Mouse (Mus musculus) left cerebral cortex, adult 9 months (tissue): Measurements from ENCODE around the gene Ift74.
"Not testable (repeated sequence)": the region's sequence is repeated elsewhere in the genome, so short reads cannot be mapped to it uniquely, and the experiment has no call there.

Experiments used
- DNase-seq, 2 experiments: peaks; one replicate each; pipeline ENCODE4 v3.0.0; 2022; ENCODE audit warnings: low spot score in 2 of 2

Ift74 gene

GRCm38 (mm10) chr4:94613972-94614626 lies at the start of gene Ift74:
TSS of gene Ift74 (plus strand) at chr4:94614491.
- peak; percentile 84 to 95 for DNase-seq

DNA sequence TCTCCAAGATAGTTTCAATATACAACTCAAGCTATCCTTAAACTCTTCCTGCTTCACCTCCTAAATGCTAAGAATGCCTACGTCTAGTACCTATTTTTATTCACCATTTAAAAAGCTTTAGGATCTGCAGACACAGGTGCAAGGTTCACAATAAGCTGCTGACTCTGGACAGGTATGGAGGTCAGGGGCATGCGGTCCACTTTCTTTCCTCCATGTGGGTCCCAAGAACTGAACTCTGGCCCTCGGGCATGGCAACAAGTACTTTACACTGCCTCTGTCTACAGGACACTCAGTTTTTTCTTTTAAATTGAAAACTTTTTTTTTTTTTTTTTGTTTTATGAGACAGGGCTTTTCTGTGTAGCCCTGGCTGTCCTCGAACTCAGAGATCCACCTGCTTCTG lies 41.6 kb upstream of the Ift74 start:
- DNase-seq: no peak

- no peak for DNase-seq
Observed at GRCm38 (mm10) chr4:94591765-94592381, 22.4 kb upstream of the Ift74 start.

DNA sequence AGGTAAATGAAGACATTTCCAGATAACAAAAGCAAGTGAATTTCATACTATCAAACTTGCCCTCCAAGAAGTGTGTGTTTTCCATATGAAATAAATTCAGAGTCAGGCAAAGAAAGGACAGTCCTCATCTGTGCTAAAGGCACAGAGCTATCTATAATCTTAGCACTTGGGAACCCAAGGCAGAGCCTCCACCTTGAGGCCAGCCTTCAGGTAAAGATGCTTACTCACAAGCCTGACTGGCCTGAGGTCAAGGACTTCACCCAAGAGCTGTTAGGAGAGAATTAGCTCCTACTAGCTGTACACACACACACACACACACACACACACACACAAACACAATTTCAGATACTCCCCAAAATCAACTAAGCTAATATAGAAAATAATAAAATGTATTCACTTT lies 21.6 kb upstream of the Ift74 start:
- DNase-seq: no peak

DNA sequence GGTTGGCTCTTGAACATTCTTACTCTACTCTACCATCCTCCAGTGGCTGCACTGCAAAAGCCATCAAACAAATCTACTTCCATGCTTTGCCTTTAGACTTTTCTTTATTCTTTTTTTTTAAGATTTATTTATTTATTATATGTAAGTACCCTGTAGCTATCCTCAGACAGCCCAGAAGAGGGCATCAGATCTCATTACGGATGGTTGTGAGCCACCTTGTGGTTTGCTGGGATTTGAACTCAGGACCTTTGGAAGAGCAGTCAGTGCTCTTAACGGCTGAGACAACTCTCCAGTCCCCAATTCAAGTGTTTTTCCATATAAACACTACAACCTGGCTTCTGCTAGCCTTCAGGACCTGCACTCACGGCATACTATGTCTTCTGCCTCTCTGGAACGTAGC lies 12.9 kb upstream of the Ift74 start:
- no peak for DNase-seq

DNA sequence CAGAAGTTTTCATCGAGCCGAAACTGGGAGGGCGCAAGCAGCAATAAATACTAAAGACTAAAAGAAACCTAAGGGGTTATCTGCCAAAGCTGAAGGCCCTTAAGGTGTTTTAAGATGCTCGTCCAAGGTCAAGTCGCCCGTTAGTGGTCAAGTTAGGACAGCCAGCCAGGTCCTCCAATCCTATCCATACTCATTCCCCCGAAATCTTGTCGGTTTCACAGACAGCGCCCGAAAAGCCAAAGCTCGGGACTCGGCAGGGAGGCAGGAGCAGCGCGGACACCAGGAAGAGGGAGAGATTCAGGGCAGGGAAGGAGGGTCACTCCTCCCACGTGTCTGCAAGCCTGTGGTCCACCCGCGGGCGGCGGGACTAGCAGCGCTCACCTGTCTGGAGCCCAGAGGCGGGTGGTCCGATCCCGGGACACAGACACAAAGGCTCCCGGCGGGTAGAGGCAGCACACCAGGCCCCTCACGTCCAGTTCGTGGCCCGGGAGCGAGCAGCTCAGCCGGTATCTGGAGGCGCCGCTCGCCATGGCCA lies 11.7 kb upstream of the Ift74 start:
- peak in 1 of 2 experiments; percentile 28 for DNase-seq

DNA sequence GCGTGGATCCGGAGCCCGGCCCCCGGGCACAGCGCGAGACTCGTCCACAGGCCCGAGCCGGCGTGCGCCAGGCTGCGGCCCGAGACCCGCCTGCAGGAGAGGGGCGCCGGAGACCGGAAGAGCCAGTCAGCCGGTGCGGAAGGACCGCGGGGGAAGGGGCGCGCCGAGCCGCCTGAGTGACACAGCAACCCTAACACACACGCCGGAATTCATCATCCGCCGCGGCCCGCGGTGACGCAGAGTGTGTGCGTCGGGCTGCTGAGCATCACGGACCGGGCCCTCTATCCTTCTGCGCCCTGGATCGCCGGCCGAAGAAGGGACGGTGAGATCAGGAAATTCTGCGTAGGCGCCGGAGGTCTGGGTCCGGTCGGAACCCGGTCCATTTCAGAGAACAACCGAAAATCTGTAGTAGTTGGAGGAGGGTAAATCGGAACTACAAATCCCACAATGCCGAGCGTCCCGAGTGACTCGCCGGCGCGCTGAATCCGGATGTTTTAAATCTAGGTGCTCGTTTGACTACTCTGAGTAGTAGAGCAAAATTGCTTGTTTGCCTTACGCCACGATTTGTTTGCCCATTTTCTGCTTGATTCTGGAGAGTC lies 11.2 kb upstream of the Ift74 start, which contains the start of gene Plaa:
Gene Plaa, minus strand, starts transcription at position 214 of the 599 bp plus-strand sequence.
- peak; percentile 77 to 93 for DNase-seq

DNA sequence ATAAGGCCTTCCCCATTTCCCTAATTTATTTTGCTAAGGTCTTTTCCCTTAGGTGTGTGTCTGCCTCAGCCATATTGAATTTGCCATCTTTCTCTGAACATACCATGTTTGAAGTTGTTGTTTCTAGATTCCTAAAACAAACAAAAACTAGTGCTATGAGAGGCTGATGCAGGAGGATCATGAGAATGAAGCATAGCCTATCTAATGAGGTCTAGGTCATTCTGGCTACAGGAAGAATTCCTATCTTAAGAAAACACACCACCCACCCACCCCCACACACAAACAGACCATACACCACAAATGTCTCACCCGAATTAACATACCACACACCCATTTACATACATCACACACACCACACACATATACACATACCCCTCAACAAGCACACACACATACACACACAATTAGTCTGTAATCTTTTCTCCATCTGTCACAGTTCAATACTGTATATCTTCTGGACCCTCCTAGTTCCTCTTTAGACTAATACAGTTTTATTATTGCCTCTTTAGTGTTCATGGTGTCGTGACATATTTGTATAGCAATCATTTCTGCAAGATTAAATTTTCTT lies 9.8 kb upstream of the Ift74 start:
- DNase-seq: no peak

- DNase-seq: no peak
Observed at GRCm38 (mm10) chr4:94605591-94605990, 8.7 kb upstream of the Ift74 start.

DNA sequence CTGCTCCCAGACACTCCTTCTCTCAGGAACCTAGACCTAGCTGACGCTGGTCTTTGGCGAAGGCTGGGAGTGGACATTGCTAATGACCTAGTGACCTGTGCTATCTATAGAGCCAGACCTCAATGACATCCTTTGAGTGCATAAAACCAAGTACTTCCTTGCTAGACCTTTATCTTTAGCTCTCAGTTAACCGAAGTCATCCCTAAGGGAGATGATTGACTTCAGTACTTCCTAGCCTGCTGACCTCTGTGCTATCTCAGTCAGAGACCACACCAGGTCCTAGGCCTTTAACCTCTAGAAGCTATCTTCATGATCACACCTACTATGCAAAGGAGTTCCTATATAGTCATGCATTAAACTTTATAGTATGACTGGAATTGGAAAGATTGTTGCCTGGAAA lies 4.0 kb upstream of the Ift74 start:
- no peak for DNase-seq

DNA sequence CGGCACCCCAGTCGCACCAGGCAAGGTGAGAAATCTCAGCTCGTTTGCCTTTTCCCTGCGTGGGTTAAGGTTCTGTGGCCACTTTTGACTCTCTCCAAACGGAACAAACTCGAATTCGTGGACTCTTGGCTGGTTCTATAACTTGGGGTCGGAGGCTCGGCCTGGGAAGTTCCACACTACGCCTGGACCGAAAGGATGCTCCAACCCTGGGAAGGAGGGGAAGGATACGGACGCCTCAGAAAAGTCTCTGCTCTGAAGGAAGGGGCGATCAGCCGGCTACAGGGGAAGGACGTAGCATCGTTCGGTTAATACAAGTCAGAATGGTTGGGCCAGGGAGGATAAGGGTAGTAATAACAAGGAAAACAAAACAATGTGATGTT lies 326 bp downstream of the Ift74 start:
- no peak for DNase-seq

DNA sequence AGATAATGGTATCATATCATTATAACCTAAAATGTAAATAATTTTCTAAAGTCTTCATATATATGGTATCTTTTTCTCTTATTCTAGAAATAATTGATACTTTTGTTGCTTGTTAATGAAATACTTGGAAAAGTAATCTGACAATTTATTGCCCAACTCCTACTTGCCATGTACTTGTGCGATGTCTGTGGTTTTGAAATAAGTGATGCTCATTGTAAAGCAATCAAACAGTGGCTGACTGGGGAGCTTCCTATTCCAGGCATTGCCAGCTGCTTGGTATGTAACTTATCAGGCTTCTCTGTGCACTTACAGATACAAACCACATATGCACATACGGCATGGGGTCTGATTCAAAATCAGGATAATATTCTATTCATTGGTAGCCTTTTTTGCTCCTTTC lies 5.8 kb downstream of the Ift74 start:
- no peak for DNase-seq

- no peak for DNase-seq
Observed at GRCm38 (mm10) chr4:94643141-94643540, 28.9 kb downstream of the Ift74 start.

DNA sequence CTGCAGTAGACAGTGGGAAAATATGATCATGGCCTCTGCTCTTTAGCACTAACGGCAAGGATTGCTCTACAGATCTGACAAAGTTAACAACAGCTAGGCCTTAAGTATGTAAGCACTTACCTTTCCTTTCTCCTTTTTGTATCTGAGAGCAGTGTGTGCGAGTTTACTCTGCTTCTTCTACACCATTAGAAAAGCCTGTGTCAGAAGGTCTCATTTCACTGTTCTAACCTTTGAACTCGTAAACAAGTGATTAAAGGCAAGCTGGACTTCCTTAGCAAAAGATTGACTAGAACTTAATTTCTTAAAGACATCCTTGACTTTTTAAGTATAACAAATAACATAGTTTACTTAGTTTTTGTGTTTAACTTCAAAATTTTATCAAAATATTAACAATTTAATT lies 35.6 kb downstream of the Ift74 start, which contains the start of gene Lrrc19:
Gene Lrrc19, minus strand, starts transcription at position 225 of the 400 bp plus-strand sequence.
- DNase-seq: no peak

GRCm38 (mm10) chr4:94650426-94651175 lies 36.3 kb downstream of the Ift74 start:
- not testable (repeated sequence) for DNase-seq

- peak in 1 of 2 experiments; percentile 9 for DNase-seq
Observed at GRCm38 (mm10) chr4:94669718-94670117, 55.4 kb downstream of the Ift74 start.

DNA sequence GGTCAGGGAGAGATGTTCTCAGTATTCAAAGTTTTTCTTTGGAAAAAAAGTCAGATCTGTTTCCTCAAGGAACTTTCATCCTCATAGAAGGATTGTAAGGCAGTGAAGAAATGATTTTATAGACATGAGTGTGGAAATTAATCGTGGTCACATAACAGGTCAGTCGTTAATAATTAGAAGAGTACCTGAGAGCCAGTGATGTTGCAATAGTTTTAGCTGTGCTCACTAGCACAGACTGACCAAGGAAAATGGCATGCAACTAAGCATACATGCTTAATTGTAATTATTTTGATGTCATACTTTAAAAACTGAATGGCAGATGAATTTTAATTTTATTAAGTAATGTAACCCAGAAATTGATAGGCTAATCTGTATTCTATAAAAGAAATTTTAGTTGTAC lies 66.4 kb downstream of the Ift74 start:
- DNase-seq: no peak

DNA sequence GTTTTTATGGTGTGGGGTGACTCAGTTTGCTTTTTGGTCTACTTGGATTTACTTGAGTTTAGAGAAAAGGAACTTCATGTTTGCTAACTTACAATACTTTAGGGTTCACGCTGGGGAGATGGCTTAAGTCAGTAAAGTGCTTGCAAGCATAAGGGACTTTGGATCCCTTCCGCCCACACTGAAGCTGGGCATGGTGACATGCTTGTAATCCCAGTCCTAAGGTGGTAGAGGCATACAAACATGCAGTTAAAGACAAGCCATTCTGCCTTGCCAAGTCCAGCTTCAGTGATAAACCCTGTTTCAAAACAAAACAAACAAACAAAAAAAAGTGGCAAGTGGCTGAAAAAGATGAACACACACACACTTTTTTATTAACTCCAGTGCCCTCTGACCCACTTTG lies 66.9 kb downstream of the Ift74 start:
- no peak for DNase-seq

GRCm38 (mm10) chr4:94682029-94682428 lies 67.7 kb downstream of the Ift74 start:
- no peak for DNase-seq

DNA sequence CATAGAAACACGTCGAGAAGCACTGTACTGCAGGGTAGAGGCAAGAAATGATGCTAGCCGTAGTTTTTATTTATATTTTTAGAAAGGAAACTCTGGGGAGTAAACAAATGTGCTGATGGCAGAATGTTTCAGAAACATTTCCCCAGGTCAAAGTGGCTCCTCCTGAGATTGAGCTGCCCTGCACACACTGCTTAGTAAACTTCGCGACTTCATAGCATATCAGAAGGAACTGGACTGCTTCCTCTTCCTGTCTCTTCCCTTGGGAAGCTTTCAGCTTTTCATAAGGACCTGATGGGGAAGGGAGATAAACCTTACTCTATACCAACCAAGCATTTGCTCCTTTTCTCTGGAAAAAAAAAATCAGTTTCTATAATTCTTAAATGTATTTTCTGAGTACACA lies 69.0 kb downstream of the Ift74 start:
- no peak for DNase-seq

- DNase-seq: not testable (repeated sequence)
Observed at GRCm38 (mm10) chr4:94689804-94690203, 75.5 kb downstream of the Ift74 start.

GRCm38 (mm10) chr4:94691078-94691477 lies 76.8 kb downstream of the Ift74 start:
- DNase-seq: no peak
